Mouse (Mus musculus) midbrain, embryonic 12.5 days (tissue): ENCODE results near the gene Krtap1-3. TPM values are rescaled to one million over a fixed set of nuclear protein-coding genes. Genes with fewer than 3 reads are reported as not detected.
"Not testable (repeated sequence)": the region's sequence is repeated elsewhere in the genome, so short reads cannot be mapped to it uniquely, and the experiment has no call there.

Experiments
- ATAC-seq: fragments of 200-750 bp; cut with Nextera tagmentation; 2 replicates; pipeline ENCODE4 v1.8.0; 2017; ENCODE audit warnings: low read depth, moderate TSS enrichment, moderate library complexity; ENCODE audit not compliant: low FRiP score
- H3K27ac ChIP-seq: fragments of 300-500 bp; sonication (generic); replicated peaks from 2 replicates; pipeline ENCODE4 v1.5.1; 2016; ENCODE audit warnings: mild to moderate bottlenecking
- H3K27me3 ChIP-seq: fragments of 300-500 bp; sonication (generic); 2 replicates; pipeline ENCODE4 v1.6.1; 2016; ENCODE audit warnings: mild to moderate bottlenecking
- H3K36me3 ChIP-seq: fragments of 300-500 bp; sonication (generic); 2 replicates; pipeline ENCODE4 v1.6.1; 2016
- H3K4me1 ChIP-seq: fragments of 300-500 bp; sonication (generic); 2 replicates; pipeline ENCODE4 v1.6.1; 2016
- H3K4me2 ChIP-seq: fragments of 300-500 bp; sonication (generic); replicated peaks from 2 replicates; pipeline ENCODE4 v1.6.1; 2016; ENCODE audit warnings: mild to moderate bottlenecking, moderate library complexity
- H3K4me3 ChIP-seq: fragments of 300-500 bp; sonication (generic); 2 replicates; pipeline ENCODE4 v1.5.1; 2016; ENCODE audit warnings: mild to moderate bottlenecking
- H3K9ac ChIP-seq: fragments of 300-500 bp; sonication (generic); replicated peaks from 2 replicates; pipeline ENCODE4 v1.6.1; 2016; ENCODE audit warnings: mild to moderate bottlenecking, moderate library complexity
- H3K9me3 ChIP-seq: fragments of 300-500 bp; sonication (generic); 2 replicates; pipeline ENCODE4 v1.6.1; 2016; ENCODE audit warnings: mild to moderate bottlenecking
- WGBS: fragments of 180-500 bp; shearing (Covaris S2); methylation state at CpG from one replicate; pipeline ENCODE4 v1.1.7; 2016; 5-methylcytosine and 5-hydroxymethylcytosine counted together
- polyA plus RNA-seq: library from polyadenylated mRNA; unstranded; fragments of >200 nt; fragmentation: Nextera tagmentation; extraction: Ambion mirVana; gene quantifications from 2 replicates; pipeline ENCODE4 v1.2.1, GENCODE M21; 2016

Krtap1-3 gene
- polyA plus RNA-seq, 1 experiment from 2014 or later: not detected

- not testable (repeated sequence) for H3K9ac ChIP-seq, H3K4me2 ChIP-seq, H3K27me3 ChIP-seq, H3K4me1 ChIP-seq, H3K9me3 ChIP-seq, ATAC-seq, H3K4me3 ChIP-seq, H3K27ac ChIP-seq, H3K36me3 ChIP-seq
- WGBS: 87% methylated on average over 6 of the region's 6 CpGs
These were observed 6.6 kb upstream of the Krtap1-3 start, which contains the start of gene Krtap9-3 for GRCm38 (mm10) chr11:99597742-99598141. Gene Krtap9-3 (minus strand): TSS chr11:99598105.

- Histone ChIP-seq H3K4me2 (no peak overlapping the region), H3K9ac (no peak overlapping the region), H3K27me3 (no peaks in the 10 kb centered on the region), H3K4me1 (no peaks in the 10 kb centered on the region), H3K9me3 (no peaks in the 10 kb centered on the region), H3K27ac (no peak overlapping the region), H3K4me3 (no peak overlapping the region), H3K36me3 (no peaks in the 10 kb centered on the region)
- 92% methylated on average over 7 of the region's 7 CpGs for WGBS
- ATAC-seq: no peak
These were observed 6.0 kb downstream of the Krtap1-3 start for GRCm38 (mm10) chr11:99585096-99585495.

GRCm38 (mm10) chr11:99583245-99583704 is 7.9 kb downstream of the Krtap1-3 start, which contains the start of gene Krtap1-4:
Gene Krtap1-4 (minus strand): TSS chr11:99583654.
- Histone ChIP-seq H3K36me3 (no peaks in the 10 kb centered on the region), H3K4me3 (no peak within 1 kb of the TSS), H3K9ac (no peak within 1 kb of the TSS), H3K9me3 (no peaks in the 10 kb centered on the region), H3K4me2 (no peak within 1 kb of the TSS), H3K27ac (no peak within 1 kb of the TSS), H3K4me1 (no peaks in the 10 kb centered on the region), H3K27me3 (no peaks in the 10 kb centered on the region)
- 87% methylated on average over 5 of the region's 5 CpGs for WGBS
- ATAC-seq: no peak

- H3K4me2 ChIP-seq: no peak overlapping the region
- no peak overlapping the region for H3K9ac ChIP-seq
- ATAC-seq: no peak
- H3K27ac ChIP-seq: no peak overlapping the region
- H3K36me3 ChIP-seq: no peaks in the 10 kb centered on the region
- no peak overlapping the region for H3K4me3 ChIP-seq
- no peaks in the 10 kb centered on the region for H3K9me3 ChIP-seq
- no peaks in the 10 kb centered on the region for H3K27me3 ChIP-seq
- 91% methylated on average over 6 of the region's 6 CpGs for WGBS
- H3K4me1 ChIP-seq: no peaks in the 10 kb centered on the region
These were observed 9.6 kb downstream of the Krtap1-3 start for GRCm38 (mm10) chr11:99581564-99581963.

- Histone ChIP-seq H3K27ac (no peak overlapping the region), H3K27me3 (no peaks in the 10 kb centered on the region), H3K9me3 (no peaks in the 10 kb centered on the region), H3K4me3 (no peak overlapping the region), H3K4me1 (no peaks in the 10 kb centered on the region), H3K4me2 (no peak overlapping the region), H3K36me3 (no peaks in the 10 kb centered on the region), H3K9ac (no peak overlapping the region)
- ATAC-seq: no peak
- WGBS: 94% methylated on average over 5 of the region's 5 CpGs
These were observed 10.1 kb downstream of the Krtap1-3 start for GRCm38 (mm10) chr11:99581051-99581450.

- no peaks in the 10 kb centered on the region for H3K9me3 ChIP-seq
- no peak within 1 kb of the TSS for H3K4me3 ChIP-seq
- H3K36me3 ChIP-seq: no peaks in the 10 kb centered on the region
- WGBS: 96% methylated on average over 6 of the region's 6 CpGs
- no peak within 1 kb of the TSS for H3K9ac ChIP-seq
- ATAC-seq: no peak
- H3K27ac ChIP-seq: no peak within 1 kb of the TSS
- H3K4me1 ChIP-seq: no peaks in the 10 kb centered on the region
- H3K4me2 ChIP-seq: no peak within 1 kb of the TSS
- no peaks in the 10 kb centered on the region for H3K27me3 ChIP-seq
These were observed 10.5 kb downstream of the Krtap1-3 start, which contains the start of gene Krtap1-5 for GRCm38 (mm10) chr11:99580636-99581035. Gene Krtap1-5 (minus strand): TSS chr11:99581016.

- ATAC-seq: 0 out of 2 replicates have a peak, but pooled peaks have one; percentile 49
- H3K4me1 ChIP-seq: no peaks in the 10 kb centered on the region; the same call in 1 of the 2 replicates
- no peak overlapping the region for H3K27ac ChIP-seq
- H3K9ac ChIP-seq: no peak overlapping the region
- no peaks in the 10 kb centered on the region for H3K27me3 ChIP-seq
- peak overlapping the region; percentile 37 for H3K4me2 ChIP-seq
- WGBS: 1% methylated on average over 7 of the region's 7 CpGs
- no peaks in the 10 kb centered on the region for H3K9me3 ChIP-seq
- H3K4me3 ChIP-seq: no peak overlapping the region; the same call in 1 of the 2 replicates
- H3K36me3 ChIP-seq: no peaks in the 10 kb centered on the region
These were observed 17.0 kb downstream of the Krtap1-3 start for GRCm38 (mm10) chr11:99574106-99574505.

GRCm38 (mm10) chr11:99573164-99573563 is 18.0 kb downstream of the Krtap1-3 start:
- no peaks in the 10 kb centered on the region for H3K27me3 ChIP-seq
- H3K9ac ChIP-seq: no peak overlapping the region
- no peak for ATAC-seq
- H3K4me1 ChIP-seq: no peaks in the 10 kb centered on the region; the same call in 1 of the 2 replicates
- H3K27ac ChIP-seq: no peak overlapping the region
- H3K36me3 ChIP-seq: no peaks in the 10 kb centered on the region
- H3K4me3 ChIP-seq: no peak overlapping the region
- 16% methylated on average over 4 of the region's 4 CpGs for WGBS
- peak overlapping the region; percentile 22; the same call in 1 of the 2 replicates for H3K4me2 ChIP-seq
- no peaks in the 10 kb centered on the region for H3K9me3 ChIP-seq

- H3K36me3 ChIP-seq: no peaks in the 10 kb centered on the region
- H3K27ac ChIP-seq: no peak within 1 kb of the TSS
- 92% methylated on average over 7 of the region's 7 CpGs for WGBS
- no peaks in the 10 kb centered on the region for H3K4me1 ChIP-seq
- no peak within 1 kb of the TSS for H3K4me3 ChIP-seq
- H3K9me3 ChIP-seq: no peaks in the 10 kb centered on the region
- H3K27me3 ChIP-seq: no peaks in the 10 kb centered on the region
- H3K9ac ChIP-seq: no peak within 1 kb of the TSS
- H3K4me2 ChIP-seq: no peak within 1 kb of the TSS
- ATAC-seq: no peak
These were observed 24.6 kb downstream of the Krtap1-3 start, which contains the start of gene Krtap3-1 for GRCm38 (mm10) chr11:99566530-99566929. Gene Krtap3-1 (minus strand): TSS chr11:99566630.

- ATAC-seq: no peak
- H3K9ac ChIP-seq: no peak overlapping the region
- 77% methylated on average over 6 of the region's 6 CpGs for WGBS
- no peak overlapping the region for H3K4me2 ChIP-seq
- no peaks in the 10 kb centered on the region for H3K9me3 ChIP-seq
- H3K4me3 ChIP-seq: no peak overlapping the region
- no peaks in the 10 kb centered on the region for H3K4me1 ChIP-seq
- H3K27me3 ChIP-seq: no peaks in the 10 kb centered on the region
- H3K27ac ChIP-seq: no peak overlapping the region
- H3K36me3 ChIP-seq: no peaks in the 10 kb centered on the region
These were observed 28.6 kb downstream of the Krtap1-3 start for GRCm38 (mm10) chr11:99562580-99562979.

- Histone ChIP-seq H3K4me2 (no peak within 1 kb of the TSS), H3K9me3 (no peaks in the 10 kb centered on the region), H3K27ac (no peak within 1 kb of the TSS), H3K36me3 (no peaks in the 10 kb centered on the region), H3K4me1 (no peaks in the 10 kb centered on the region), H3K27me3 (no peaks in the 10 kb centered on the region), H3K4me3 (no peak within 1 kb of the TSS), H3K9ac (no peak within 1 kb of the TSS)
- ATAC-seq: no peak
- 93% methylated on average over 9 of the region's 9 CpGs for WGBS
These were observed 31.8 kb downstream of the Krtap1-3 start, which contains the start of gene Gm11939 for GRCm38 (mm10) chr11:99559366-99559765. Gene Gm11939 (minus strand): TSS chr11:99559466.

GRCm38 (mm10) chr11:99557976-99558745 is 33.0 kb downstream of the Krtap1-3 start:
- H3K36me3 ChIP-seq: no peaks in the 10 kb centered on the region
- WGBS: 84% methylated on average over 3 of the region's 3 CpGs
- H3K4me3 ChIP-seq: no peak overlapping the region
- no peaks in the 10 kb centered on the region for H3K9me3 ChIP-seq
- no peaks in the 10 kb centered on the region for H3K4me1 ChIP-seq
- no peaks in the 10 kb centered on the region for H3K27me3 ChIP-seq
- no peak overlapping the region for H3K27ac ChIP-seq
- no peak overlapping the region for H3K4me2 ChIP-seq
- H3K9ac ChIP-seq: no peak overlapping the region
- ATAC-seq: no peak
